ENCODE assay signal across 8 mouse cellular contexts in genomic region chr11:116580711-116581375, GRCm38 (mm10). TPM values are rescaled to one million over a fixed set of nuclear protein-coding genes. Genes with fewer than 3 reads are reported as not detected.
DNase-seq lines count a peak whose midpoint lies in the region; ATAC-seq and TF ChIP-seq lines count a peak whose summit lies in the region.

No protein-coding gene starts in this region.

- no peak for TF ChIP-seq CTCF in E14TG2a.4 (conservative IDR thresholded peaks at IDR 0.05; ENCODE audit: low read length)
- TF ChIP-seq CTCF in bone marrow, adult 2 months (IDR thresholded peaks at IDR 0.05; ENCODE audit: control insufficient read depth, insufficient read depth, low read length), result no peak
- TF ChIP-seq CTCF in lung, postnatal 0 days (IDR thresholded peaks at IDR 0.05), result no peak
- no peak for TF ChIP-seq CTCF in thymus, adult 2 months (IDR thresholded peaks at IDR 0.05; ENCODE audit: borderline replicate concordance, control insufficient read depth, extremely low read depth, insufficient read depth, low read length, poor library complexity)

- peak overlapping the region; percentile 97 for H3K4me3 ChIP-seq in E14TG2a.4 (replicated peaks; ENCODE audit: low read length)
- H3K4me3 ChIP-seq in bone marrow, adult 2 months (replicated peaks; ENCODE audit: control insufficient read depth, low read depth, low read length), result peak overlapping the region; percentile 79
- peak overlapping the region; percentile 69 for H3K4me3 ChIP-seq in embryonic facial prominence, embryonic 15.5 days (replicated peaks)
- H3K4me3 ChIP-seq in heart, embryonic 16.5 days (ENCODE audit: low read length), result peak overlapping the region; percentile 75
- peak overlapping the region; percentile 79 for H3K4me3 ChIP-seq in lung, postnatal 0 days (ENCODE audit: low read depth, low read length)
- peak overlapping the region; percentile 58 for H3K4me3 ChIP-seq in thymus, adult 2 months (ENCODE audit: control insufficient read depth, insufficient read depth, low read length)

- peaks cover 23% of the 10 kb centered on the region for H3K36me3 ChIP-seq in E14TG2a.4 (ENCODE audit: insufficient read depth, low read length)
- H3K36me3 ChIP-seq in embryonic facial prominence, embryonic 15.5 days, result no peaks in the 10 kb centered on the region
- no peaks in the 10 kb centered on the region for H3K36me3 ChIP-seq in heart, embryonic 16.5 days (ENCODE audit: control insufficient read depth, insufficient read depth)
- H3K36me3 ChIP-seq in lung, postnatal 0 days (ENCODE audit: insufficient read depth, low read length), result no peaks in the 10 kb centered on the region
- H3K36me3 ChIP-seq in thymus, adult 2 months (ENCODE audit: control insufficient read depth, insufficient read depth, low read length), result no peaks in the 10 kb centered on the region

- peak overlapping the region; percentile 93 for H3K27ac ChIP-seq in bone marrow, adult 2 months (ENCODE audit: control insufficient read depth, insufficient read depth, low read depth, low read length, poor library complexity)
- peak overlapping the region; percentile 67 for H3K27ac ChIP-seq in embryonic facial prominence, embryonic 15.5 days (replicated peaks)
- H3K27ac ChIP-seq in heart, embryonic 16.5 days (ENCODE audit: low read length), result peak overlapping the region; percentile 43
- H3K27ac ChIP-seq in lung, postnatal 0 days (ENCODE audit: low read length), result peak overlapping the region; percentile 68
- no peak overlapping the region for H3K27ac ChIP-seq in thymus, adult 2 months (ENCODE audit: control insufficient read depth, insufficient read depth, low read length)

- no peaks in the 10 kb centered on the region; the same call in 1 of the 2 replicates for H3K27me3 ChIP-seq in E14TG2a.4 (ENCODE audit: insufficient read depth, low read length)
- no peaks in the 10 kb centered on the region for H3K27me3 ChIP-seq in embryonic facial prominence, embryonic 15.5 days
- H3K27me3 ChIP-seq in heart, embryonic 16.5 days (ENCODE audit: control insufficient read depth, insufficient read depth, low read length), result no peaks in the 10 kb centered on the region
- no peaks in the 10 kb centered on the region for H3K27me3 ChIP-seq in lung, postnatal 0 days (replicated peaks; ENCODE audit: insufficient read depth, low read length)
- no peaks in the 10 kb centered on the region for H3K27me3 ChIP-seq in thymus, adult 2 months (ENCODE audit: control insufficient read depth, insufficient read depth, low read length)

- TF ChIP-seq POLR2A in bone marrow, adult 2 months (IDR thresholded peaks at IDR 0.05; ENCODE audit: borderline replicate concordance, control insufficient read depth, low read depth, low read length), result no peak
- TF ChIP-seq POLR2A in thymus, adult 2 months (IDR thresholded peaks at IDR 0.05; ENCODE audit: control insufficient read depth, extremely low read depth, insufficient read depth, low read length, poor library complexity), result no peak

- no peak for TF ChIP-seq EP300 in lung, postnatal 0 days (IDR thresholded peaks at IDR 0.05)

- 2% methylated on average over 90 of the region's 91 CpGs for WGBS in bone marrow, adult 2 months
- under 1% methylated on average over 72 of the region's 91 CpGs for WGBS in embryonic facial prominence, embryonic 15.5 days
- under 1% methylated on average over 71 of the region's 91 CpGs for WGBS in heart, embryonic 16.5 days
- 3% methylated on average over 54 of the region's 91 CpGs for WGBS in lung, postnatal 0 days
- 2% methylated on average over 91 of the region's 91 CpGs for WGBS in thymus, adult 2 months

- DNase-seq in kidney, postnatal 4 days, result peak; percentile 56 to 69
- peak; percentile 50 for DNase-seq in lung, postnatal 0 days (ENCODE audit: low spot score)
- DNase-seq in ovary, adult 18-20 months (ENCODE audit: low spot score), result peak; percentile 39
- DNase-seq in thymus, adult 2 months, result peak; percentile 51

- ATAC-seq in embryonic facial prominence, embryonic 15.5 days (ENCODE audit: insufficient number of reproducible peaks, low FRiP score, low TSS enrichment, low read depth), result peak; percentile 71
- ATAC-seq in heart, embryonic 16.5 days (replicated peaks; ENCODE audit: extremely low read depth, insufficient read depth, low FRiP score), result peak; percentile 64
- ATAC-seq in lung, postnatal 0 days, result peak; percentile 71

- peaks cover 56% of the 10 kb centered on the region for H3K4me1 ChIP-seq in E14TG2a.4 (replicated peaks; ENCODE audit: low read depth, low read length)
- H3K4me1 ChIP-seq in bone marrow, adult 2 months (ENCODE audit: control insufficient read depth, insufficient read depth, low read length), result no peaks in the 10 kb centered on the region
- peaks cover 29% of the 10 kb centered on the region for H3K4me1 ChIP-seq in embryonic facial prominence, embryonic 15.5 days
- H3K4me1 ChIP-seq in heart, embryonic 16.5 days (ENCODE audit: control insufficient read depth, insufficient read depth, low read length), result peaks cover 19% of the 10 kb centered on the region
- peaks cover 6% of the 10 kb centered on the region; the same call in 1 of the 2 replicates for H3K4me1 ChIP-seq in lung, postnatal 0 days (ENCODE audit: insufficient read depth, low read depth, low read length)
- H3K4me1 ChIP-seq in thymus, adult 2 months (replicated peaks; ENCODE audit: control insufficient read depth, insufficient read depth, low read length), result peaks cover 8% of the 10 kb centered on the region

- H3K4me2 ChIP-seq in embryonic facial prominence, embryonic 15.5 days (replicated peaks), result peak overlapping the region; percentile 86
- H3K4me2 ChIP-seq in heart, embryonic 16.5 days (ENCODE audit: low read depth, low read length), result peak overlapping the region; percentile 75
- peak overlapping the region; percentile 98 for H3K4me2 ChIP-seq in lung, postnatal 0 days (replicated peaks; ENCODE audit: low read depth, low read length)

- H3K9ac ChIP-seq in embryonic facial prominence, embryonic 15.5 days, result peak overlapping the region; percentile 81
- peak overlapping the region; percentile 91 for H3K9ac ChIP-seq in heart, embryonic 16.5 days (ENCODE audit: low read length)
- H3K9ac ChIP-seq in lung, postnatal 0 days (replicated peaks; ENCODE audit: low read depth), result peak overlapping the region; percentile 54

- H3K9me3 ChIP-seq in E14TG2a.4 (ENCODE audit: low read length), result no peaks in the 10 kb centered on the region
- H3K9me3 ChIP-seq in embryonic facial prominence, embryonic 15.5 days (replicated peaks), result no peaks in the 10 kb centered on the region
- no peaks in the 10 kb centered on the region for H3K9me3 ChIP-seq in heart, embryonic 16.5 days (replicated peaks; ENCODE audit: control insufficient read depth, low read length)
- no peaks in the 10 kb centered on the region for H3K9me3 ChIP-seq in lung, postnatal 0 days (ENCODE audit: low read length)

RNA-seq across cellular contexts. Expression of gene Ube2o, which starts 0.4 kb away (rescaled TPM):
- polyA plus RNA-seq in bone marrow, adult 2 months (2011; ENCODE audit: insufficient read depth, insufficient read length, low replicate concordance, missing spikeins), result 90.9 and 133 TPM in 2 replicates
- 14.2 and 14.6 TPM in 2 replicates for polyA plus RNA-seq in embryonic facial prominence, embryonic 15.5 days (2015; fragmentation: Nextera tagmentation; extraction: Ambion mirVana)
- polyA plus RNA-seq in heart, embryonic 16.5 days (2015; fragmentation: Nextera tagmentation; extraction: Ambion mirVana), result 5.5 and 6.9 TPM in 2 replicates
- 9.1 and 9.8 TPM in 2 replicates for polyA plus RNA-seq in lung, postnatal 0 days (2015; fragmentation: Nextera tagmentation; extraction: Ambion mirVana)
- polyA plus RNA-seq in thymus, adult 2 months (2012; rRNA removed), result 26.5 and 27.1 TPM in 2 replicates

RNA-seq across cellular contexts. Expression of gene Aanat, which starts 5.4 kb away (rescaled TPM):
- not detected in 2 replicates for polyA plus RNA-seq in bone marrow, adult 2 months (2011; ENCODE audit: insufficient read depth, insufficient read length, low replicate concordance, missing spikeins)
- polyA plus RNA-seq in embryonic facial prominence, embryonic 15.5 days (2015; fragmentation: Nextera tagmentation; extraction: Ambion mirVana), result not detected in 2 replicates
- polyA plus RNA-seq in heart, embryonic 16.5 days (2015; fragmentation: Nextera tagmentation; extraction: Ambion mirVana), result not detected in 2 replicates
- polyA plus RNA-seq in lung, postnatal 0 days (2015; fragmentation: Nextera tagmentation; extraction: Ambion mirVana), result 0.26 TPM in 1 of 2 replicates, not detected in the other
- polyA plus RNA-seq in thymus, adult 2 months (2012; rRNA removed), result not detected in 2 replicates

RNA-seq across cellular contexts. Expression of gene Rhbdf2, which starts 46.0 kb away (rescaled TPM):
- 20.9 and 51.1 TPM in 2 replicates for polyA plus RNA-seq in bone marrow, adult 2 months (2011; ENCODE audit: insufficient read depth, insufficient read length, low replicate concordance, missing spikeins)
- 8.3 and 8.8 TPM in 2 replicates for polyA plus RNA-seq in embryonic facial prominence, embryonic 15.5 days (2015; fragmentation: Nextera tagmentation; extraction: Ambion mirVana)
- polyA plus RNA-seq in heart, embryonic 16.5 days (2015; fragmentation: Nextera tagmentation; extraction: Ambion mirVana), result 9.9 and 10.3 TPM in 2 replicates
- polyA plus RNA-seq in lung, postnatal 0 days (2015; fragmentation: Nextera tagmentation; extraction: Ambion mirVana), result 23.5 and 27.9 TPM in 2 replicates
- polyA plus RNA-seq in thymus, adult 2 months (2012; rRNA removed), result 40.8 and 44.4 TPM in 2 replicates

RNA-seq across cellular contexts. Expression of gene Sphk1, which starts 50.1 kb away (rescaled TPM):
- 31.3 and 31.7 TPM in 2 replicates for polyA plus RNA-seq in bone marrow, adult 2 months (2011; ENCODE audit: insufficient read depth, insufficient read length, low replicate concordance, missing spikeins)
- polyA plus RNA-seq in embryonic facial prominence, embryonic 15.5 days (2015; fragmentation: Nextera tagmentation; extraction: Ambion mirVana), result 12.3 and 12.5 TPM in 2 replicates
- polyA plus RNA-seq in heart, embryonic 16.5 days (2015; fragmentation: Nextera tagmentation; extraction: Ambion mirVana), result 3.6 and 4.5 TPM in 2 replicates
- polyA plus RNA-seq in lung, postnatal 0 days (2015; fragmentation: Nextera tagmentation; extraction: Ambion mirVana), result 38.6 and 56.3 TPM in 2 replicates
- 12.9 and 15.7 TPM in 2 replicates for polyA plus RNA-seq in thymus, adult 2 months (2012; rRNA removed)
